1 mouse cellular context compared by ENCODE assay signal in the genomic region with DNA sequence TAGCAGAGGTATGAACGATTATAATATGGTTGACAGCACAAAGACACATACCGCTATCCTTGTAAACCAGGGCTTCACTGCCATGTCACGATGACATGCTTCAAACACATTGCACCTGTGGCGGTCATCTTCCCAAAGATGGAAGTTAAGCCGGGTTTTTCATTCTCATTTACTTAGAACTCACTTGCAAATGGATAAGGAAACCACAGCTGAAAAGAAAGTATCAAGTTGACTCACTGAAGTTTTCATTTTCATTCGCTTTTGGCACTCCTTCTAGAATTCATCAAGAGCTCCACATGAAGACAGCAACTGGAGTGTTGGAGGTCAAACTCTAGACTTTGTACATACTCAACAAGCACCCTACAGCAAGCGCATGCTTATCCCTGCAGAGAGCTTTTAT.
TF ChIP-seq lines count a peak whose summit lies in the region.

No protein-coding gene starts in this region.

TF ChIP-seq in CH12.LX, 34 proteins besides CTCF, POLR2A, EP300 and RAD21:
- peak; percentile 77 for TF ChIP-seq JUN (IDR thresholded peaks at IDR 0.05; ENCODE audit: insufficient read depth, low read depth, low read length)
- TF ChIP-seq ELF1 (IDR thresholded peaks at IDR 0.05; ENCODE audit: low read depth, low read length), result no peak
- TF ChIP-seq USF2 (conservative IDR thresholded peaks at IDR 0.05; ENCODE audit: low read depth, low read length), result no peak
- no peak for TF ChIP-seq ZKSCAN1 (IDR thresholded peaks at IDR 0.05; ENCODE audit: borderline replicate concordance, low read depth, low read length)
- TF ChIP-seq CHD2 (IDR thresholded peaks at IDR 0.05; ENCODE audit: low read length), result peak; percentile 62
- TF ChIP-seq JUND (conservative IDR thresholded peaks at IDR 0.05; ENCODE audit: low read depth, low read length), result peak; percentile 91
- peak; percentile 68 for TF ChIP-seq BHLHE40 (IDR thresholded peaks at IDR 0.05; ENCODE audit: low read depth, low read length)
- TF ChIP-seq ZC3H11A (IDR thresholded peaks at IDR 0.05; ENCODE audit: low read depth, low read length), result no peak
- TF ChIP-seq NELFE (IDR thresholded peaks at IDR 0.05; ENCODE audit: low read depth, low read length), result peak; percentile 26; the same call in 1 of the 2 replicates
- no peak for TF ChIP-seq ZMIZ1 (IDR thresholded peaks at IDR 0.05; ENCODE audit: low read depth, low read length)
- TF ChIP-seq NRF1 (IDR thresholded peaks at IDR 0.05; ENCODE audit: low read depth, low read length), result no peak
- TF ChIP-seq USF1 (IDR thresholded peaks at IDR 0.05; ENCODE audit: low read depth, low read length), result no peak
- TF ChIP-seq E2F4 (IDR thresholded peaks at IDR 0.05; ENCODE audit: insufficient replicate concordance, low read depth, low read length), result 0 out of 2 replicates have a peak, but pooled peaks have one; percentile 65
- TF ChIP-seq IRF4 (IDR thresholded peaks at IDR 0.05; ENCODE audit: low read depth, low read length), result peak; percentile 92
- peak; percentile 74 for TF ChIP-seq SIN3A (IDR thresholded peaks at IDR 0.05; ENCODE audit: low read length)
- TF ChIP-seq MYC (IDR thresholded peaks at IDR 0.05; ENCODE audit: low read depth, low read length), result peak; percentile 62
- peak; percentile 77 for TF ChIP-seq TCF12 (IDR thresholded peaks at IDR 0.05; ENCODE audit: low read depth, low read length)
- TF ChIP-seq PAX5 (IDR thresholded peaks at IDR 0.05; ENCODE audit: low read length), result no peak
- peak; percentile 27; the same call in 1 of the 2 replicates for TF ChIP-seq HCFC1 (IDR thresholded peaks at IDR 0.05; ENCODE audit: low read depth, low read length)
- peak; percentile 66; the same call in 1 of the 2 replicates for TF ChIP-seq MEF2A (IDR thresholded peaks at IDR 0.05; ENCODE audit: borderline replicate concordance, low read depth, low read length)
- no peak for TF ChIP-seq TBP (conservative IDR thresholded peaks at IDR 0.05; ENCODE audit: low read depth, low read length)
- TF ChIP-seq MXI1 (IDR thresholded peaks at IDR 0.05; ENCODE audit: low read depth, low read length), result peak; percentile 61; the same call in 1 of the 2 replicates
- TF ChIP-seq POLR2AphosphoS2 (IDR thresholded peaks at IDR 0.05; ENCODE audit: low read depth, low read length), result no peak
- peak; percentile 77 for TF ChIP-seq ETS1 (conservative IDR thresholded peaks at IDR 0.05; ENCODE audit: low read depth, low read length)
- TF ChIP-seq MAFK (IDR thresholded peaks at IDR 0.05; ENCODE audit: insufficient replicate concordance, low read length), result peak; percentile 79
- TF ChIP-seq CHD1 (IDR thresholded peaks at IDR 0.05; ENCODE audit: low read depth, low read length), result 0 out of 2 replicates have a peak, but pooled peaks have one; percentile 46
- TF ChIP-seq MAX (IDR thresholded peaks at IDR 0.05; ENCODE audit: low read length), result peak; percentile 62; the same call in 1 of the 2 replicates
- TF ChIP-seq UBTF (IDR thresholded peaks at IDR 0.05; ENCODE audit: low read depth, low read length), result no peak
- TF ChIP-seq GABPA (IDR thresholded peaks at IDR 0.05; ENCODE audit: insufficient replicate concordance, low read depth, low read length), result no peak
- peak; percentile 89 for TF ChIP-seq RCOR1 (conservative IDR thresholded peaks at IDR 0.05; ENCODE audit: low read depth, low read length)
